Mouse (Mus musculus) regulatory T cell (primary cell): ENCODE measurements around the gene Skap1.

Experiments
- in situ Hi-C: fragments of 300-600 bp; cut with MboI, MseI; formaldehyde crosslinking; loops from one replicate; pipeline ENCODE4 v1.15.1; 2025; ENCODE audit warnings: high pct_unique_total_duplicates

The Skap1 gene

GRCm38 (mm10) chr11:96746648-96747047 is 282.3 kb downstream of the Skap1 start:
- in situ Hi-C loops, result no loop called here

- in situ Hi-C loops, result no loop called here
Observed at GRCm38 (mm10) chr11:96747555-96747954, 283.2 kb downstream of the Skap1 start.

GRCm38 (mm10) chr11:96755298-96755697 is 290.9 kb downstream of the Skap1 start:
- in situ Hi-C loops, result loop anchor here (10.0 kb wide), 3 partner anchors 110 to 460 kb away; partner anchors contain the start of gene Hoxb6

GRCm38 (mm10) chr11:96757421-96757820 is 293.0 kb downstream of the Skap1 start:
- in situ Hi-C loops, result loop anchor here (10.0 kb wide), 3 partner anchors 107 to 463 kb away; partner anchors contain the start of gene Hoxb6

- in situ Hi-C loops, result loop anchor here (10.0 kb wide), 3 partner anchors 106 to 464 kb away; partner anchors contain the start of gene Hoxb6
Observed at GRCm38 (mm10) chr11:96758402-96758801, 294.0 kb downstream of the Skap1 start.

GRCm38 (mm10) chr11:96760042-96760441 is 295.6 kb downstream of the Skap1 start:
- in situ Hi-C loops, result loop anchor here (10.0 kb wide), 1 partner anchor 445 kb away; the partner anchor contains the start of gene Hoxb4

- in situ Hi-C loops, result loop anchor here (10.0 kb wide), 1 partner anchor 447 kb away; the partner anchor contains the start of gene Hoxb4
Observed at GRCm38 (mm10) chr11:96761984-96762383, 297.6 kb downstream of the Skap1 start.

GRCm38 (mm10) chr11:96762742-96763470 is 298.5 kb downstream of the Skap1 start:
- in situ Hi-C loops, result loop anchor here (10.0 kb wide), 1 partner anchor 448 kb away; the partner anchor contains the start of gene Hoxb4

- in situ Hi-C loops, result loop anchor here (10.0 kb wide), 1 partner anchor 450 kb away; the partner anchor contains the start of gene Hoxb4
Observed at GRCm38 (mm10) chr11:96764511-96765350, 300.3 kb downstream of the Skap1 start.

- in situ Hi-C loops, result loop anchor here (10.0 kb wide), 1 partner anchor 451 kb away; the partner anchor contains the start of gene Hoxb4
Observed at GRCm38 (mm10) chr11:96765645-96766044, 301.3 kb downstream of the Skap1 start.

GRCm38 (mm10) chr11:96766555-96766954 is 302.2 kb downstream of the Skap1 start:
- in situ Hi-C loops, result loop anchor here (10.0 kb wide), 1 partner anchor 452 kb away; the partner anchor contains the start of gene Hoxb4

GRCm38 (mm10) chr11:96767096-96767495 is 302.7 kb downstream of the Skap1 start:
- in situ Hi-C loops, result loop anchor here (10.0 kb wide), 1 partner anchor 452 kb away; the partner anchor contains the start of gene Hoxb4

- in situ Hi-C loops, result loop anchor here (10.0 kb wide), 1 partner anchor 453 kb away; the partner anchor contains the start of gene Hoxb4
Observed at GRCm38 (mm10) chr11:96768240-96768639, 303.8 kb downstream of the Skap1 start.

- in situ Hi-C loops, result no loop called here
Observed at GRCm38 (mm10) chr11:96771274-96771975, 307.0 kb downstream of the Skap1 start.

- in situ Hi-C loops, result no loop called here
Observed at GRCm38 (mm10) chr11:96772413-96772812, 308.0 kb downstream of the Skap1 start.

GRCm38 (mm10) chr11:96774536-96774935 is 310.1 kb downstream of the Skap1 start:
- in situ Hi-C loops, result no loop called here

- in situ Hi-C loops, result no loop called here
Observed at GRCm38 (mm10) chr11:96775063-96775462, 310.7 kb downstream of the Skap1 start.

- in situ Hi-C loops, result no loop called here
Observed at GRCm38 (mm10) chr11:96775665-96776064, 311.3 kb downstream of the Skap1 start.

GRCm38 (mm10) chr11:96776068-96776467 is 311.7 kb downstream of the Skap1 start:
- in situ Hi-C loops, result no loop called here

- in situ Hi-C loops, result no loop called here
Observed at GRCm38 (mm10) chr11:96776968-96777962, 312.9 kb downstream of the Skap1 start, which contains the start of gene Snx11. Gene Snx11, minus strand, starts transcription at chr11:96777559.
